Mouse (Mus musculus) limb, embryonic 14.5 days (tissue): ENCODE measurements at regions not wholly inside any gene's neighbourhood (a gene's known extent, or its start where the extent isn't known, plus 50 kb on each side); places are given as distances from the start of the nearest gene placed in this dataset.

Experiments
- ATAC-seq: fragments of 200-750 bp; cut with Nextera tagmentation; 2 replicates; pipeline ENCODE4 v1.8.0; 2017; ENCODE audit warnings: low read depth, moderate number of reproducible peaks, moderate TSS enrichment; ENCODE audit not compliant: low FRiP score
- DNase-seq: peaks from one replicate; pipeline ENCODE4 v3.0.0-alpha.2; 2015; ENCODE audit warnings: low spot score
- H3K27ac ChIP-seq: fragments of 300-500 bp; sonication (generic); replicated peaks from 2 replicates; pipeline ENCODE4 v1.5.1; 2014; ENCODE audit warnings: low read depth, mild to moderate bottlenecking, low read length, moderate library complexity, mixed read lengths
- H3K27me3 ChIP-seq: fragments of 300-500 bp; sonication (generic); 2 replicates; pipeline ENCODE4 v1.6.1; 2014; ENCODE audit warnings: low read length, mixed read lengths; ENCODE audit not compliant: control insufficient read depth, insufficient read depth
- H3K36me3 ChIP-seq: fragments of 300-500 bp; sonication (generic); 2 replicates; pipeline ENCODE4 v1.6.1; 2014; ENCODE audit warnings: mild to moderate bottlenecking, low read length, moderate library complexity, mixed read lengths; ENCODE audit not compliant: control insufficient read depth, insufficient read depth
- H3K4me1 ChIP-seq: fragments of 300-500 bp; sonication (generic); 2 replicates; pipeline ENCODE4 v1.6.1; 2014; ENCODE audit warnings: antibody characterized with exemption, low read length, mixed read lengths; ENCODE audit not compliant: control insufficient read depth, insufficient read depth
- H3K4me2 ChIP-seq: fragments of 300-500 bp; sonication (generic); replicated peaks from 2 replicates; pipeline ENCODE4 v1.6.1; 2014; ENCODE audit warnings: low read depth, mild to moderate bottlenecking, low read length, moderate library complexity; ENCODE audit not compliant: severe bottlenecking
- H3K4me3 ChIP-seq: fragments of 300-500 bp; sonication (generic); replicated peaks from 2 replicates; pipeline ENCODE4 v1.5.1; 2014; ENCODE audit warnings: low read length
- H3K9ac ChIP-seq: fragments of 300-500 bp; sonication (generic); 2 replicates; pipeline ENCODE4 v1.6.1; 2014; ENCODE audit warnings: mild to moderate bottlenecking, low read depth, low read length, moderate library complexity; ENCODE audit not compliant: severe bottlenecking
- H3K9me3 ChIP-seq: fragments of 300-500 bp; sonication (generic); 2 replicates; pipeline ENCODE4 v1.6.1; 2016; ENCODE audit warnings: low read length; ENCODE audit not compliant: control insufficient read depth
- POLR2A ChIP-seq: fragments of 200-500 bp; IDR thresholded peaks from 2 replicates; pipeline ENCODE4 v1.8.0; 2012; ENCODE audit warnings: inconsistent platforms, mild to moderate bottlenecking, moderate library complexity, borderline replicate concordance; ENCODE audit not compliant: insufficient read depth, insufficient read length; ENCODE audit errors: extremely low read depth
- WGBS: fragments of 180-500 bp; shearing (Covaris S2); extraction: QIAGEN DNeasy Blood & Tissue Kit; methylation state at CpG from one replicate; pipeline ENCODE4 v1.1.7; 2014; 5-methylcytosine and 5-hydroxymethylcytosine counted together

DNA sequence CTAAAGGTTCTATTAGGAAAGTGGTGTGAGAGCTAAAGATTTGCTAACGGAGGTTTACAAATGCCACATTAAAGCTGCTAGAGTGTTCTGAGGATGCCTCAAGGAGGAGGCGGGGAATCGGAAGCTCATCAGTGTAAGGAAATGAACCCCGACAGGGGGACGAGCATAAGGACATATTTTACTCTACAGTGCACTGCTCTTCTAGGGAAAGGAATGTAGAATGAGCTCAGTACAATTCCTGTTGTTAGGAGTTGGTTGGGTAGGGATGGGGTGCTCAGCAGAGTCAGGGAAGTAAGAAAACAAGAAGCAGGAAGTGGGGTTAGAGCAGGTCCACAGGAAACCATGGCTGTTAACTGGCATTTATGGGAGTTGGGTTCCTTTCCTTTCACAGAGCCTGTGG, 54.6 kb downstream of the Mex3b start:
- ATAC-seq: no peak
- no peak for TF ChIP-seq POLR2A
- no peak overlapping the region for H3K27ac ChIP-seq
- no peaks in the 10 kb centered on the region for H3K9me3 ChIP-seq
- no peak overlapping the region for H3K4me2 ChIP-seq
- peaks cover 8% of the 10 kb centered on the region for H3K4me1 ChIP-seq
- no peaks in the 10 kb centered on the region for H3K27me3 ChIP-seq
- no peak overlapping the region for H3K9ac ChIP-seq
- H3K4me3 ChIP-seq: no peak overlapping the region
- 62% methylated on average over 5 of the region's 5 CpGs for WGBS
- no peaks in the 10 kb centered on the region for H3K36me3 ChIP-seq
- no peak for DNase-seq

- Histone ChIP-seq H3K4me2 (no peak overlapping the region; the same call in 1 of the 2 replicates), H3K9ac (no peak overlapping the region), H3K9me3 (no peaks in the 10 kb centered on the region), H3K27me3 (no peaks in the 10 kb centered on the region), H3K4me1 (peaks cover 8% of the 10 kb centered on the region), H3K27ac (peak overlapping the region; percentile 48), H3K36me3 (no peaks in the 10 kb centered on the region), H3K4me3 (no peak overlapping the region)
- no peak for TF ChIP-seq POLR2A
- DNase-seq (peak; percentile 66), ATAC-seq (peak; percentile 57)
- WGBS: 34% methylated on average over 11 of the region's 11 CpGs
Measured at GRCm38 (mm10) chr7:82923220-82924071, 56.3 kb downstream of the Mex3b start.

DNA sequence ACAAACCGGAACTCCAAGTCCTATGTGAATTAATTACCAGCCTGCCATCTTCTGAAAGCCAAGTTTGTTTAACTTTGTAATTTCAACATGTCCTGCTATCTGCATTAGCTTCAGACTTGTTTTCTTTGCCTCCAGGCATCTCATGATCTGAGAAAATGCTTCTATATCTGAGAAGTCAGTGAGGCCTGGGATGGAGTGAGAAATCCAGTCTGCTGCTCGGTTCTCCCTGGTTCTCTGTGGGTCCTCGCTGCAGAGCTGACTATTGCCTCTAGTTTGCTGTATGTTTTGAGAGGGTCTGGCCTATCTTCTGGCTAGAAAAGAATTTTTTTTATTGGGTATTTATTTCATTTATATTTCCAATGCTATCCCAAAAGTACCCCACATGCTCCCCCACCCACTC, 57.0 kb downstream of the Mex3b start:
- Histone ChIP-seq H3K9ac (no peak overlapping the region), H3K4me2 (no peak overlapping the region), H3K36me3 (no peaks in the 10 kb centered on the region), H3K9me3 (no peaks in the 10 kb centered on the region), H3K4me3 (no peak overlapping the region), H3K4me1 (peaks cover 8% of the 10 kb centered on the region), H3K27ac (peak overlapping the region; percentile 48), H3K27me3 (no peaks in the 10 kb centered on the region)
- no peak for TF ChIP-seq POLR2A
- ATAC-seq (no peak), DNase-seq (no peak)
- WGBS: 52% methylated on average over 3 of the region's 3 CpGs

- WGBS: 21% methylated on average over 3 of the region's 3 CpGs
Measured at GRCm38 (mm10) chr7:82938311-82938710, 71.2 kb downstream of the Mex3b start.

GRCm38 (mm10) chr7:82939536-82939935, 72.4 kb downstream of the Mex3b start:
- Histone ChIP-seq H3K4me1 (no peaks in the 10 kb centered on the region; the same call in 1 of the 2 replicates), H3K4me2 (no peak overlapping the region), H3K36me3 (no peaks in the 10 kb centered on the region), H3K27ac (no peak overlapping the region), H3K27me3 (no peaks in the 10 kb centered on the region), H3K9ac (no peak overlapping the region), H3K9me3 (no peaks in the 10 kb centered on the region), H3K4me3 (no peak overlapping the region)
- DNase-seq: no peak
- no peak for TF ChIP-seq POLR2A
- ATAC-seq: no peak
- WGBS: 77% methylated on average over 11 of the region's 11 CpGs

More at GRCm38 (mm10) chr7:82938311-82938710, 71.2 kb downstream of the Mex3b start:
- Histone ChIP-seq H3K4me1 (no peaks in the 10 kb centered on the region; the same call in 1 of the 2 replicates), H3K4me2 (no peak overlapping the region), H3K36me3 (no peaks in the 10 kb centered on the region), H3K27ac (no peak overlapping the region; the same call in 1 of the 2 replicates), H3K4me3 (no peak overlapping the region), H3K27me3 (no peaks in the 10 kb centered on the region), H3K9me3 (no peaks in the 10 kb centered on the region), H3K9ac (no peak overlapping the region)
- DNase-seq: no peak
- TF ChIP-seq POLR2A: no peak
- ATAC-seq: 0 out of 2 replicates have a peak, but pooled peaks have one; percentile 41

- no peak for ATAC-seq
- Histone ChIP-seq H3K4me1 (no peaks in the 10 kb centered on the region), H3K27me3 (no peaks in the 10 kb centered on the region), H3K9ac (no peak overlapping the region), H3K4me3 (no peak overlapping the region), H3K36me3 (no peaks in the 10 kb centered on the region), H3K4me2 (no peak overlapping the region), H3K9me3 (no peaks in the 10 kb centered on the region), H3K27ac (no peak overlapping the region)
- WGBS: 72% methylated on average over 9 of the region's 9 CpGs
- no peak for DNase-seq
- no peak for TF ChIP-seq POLR2A
Measured at GRCm38 (mm10) chr7:82943376-82943775, 76.2 kb downstream of the Mex3b start.
